Comparison of ENCODE assay signal across 8 mouse cellular contexts in genomic region chrX:37084927-37085660, GRCm38 (mm10). TPM values are rescaled to one million over a fixed set of nuclear protein-coding genes. Genes with fewer than 3 reads are reported as not detected.
DNase-seq lines count a peak whose midpoint lies in the region; ATAC-seq and TF ChIP-seq lines count a peak whose summit lies in the region.

Gene Rpl39 (minus strand): TSS chrX:37085402.

- peak within 1 kb of the TSS; percentile 73 for H3K4me3 ChIP-seq in G1E (ENCODE audit: low read depth, low read length)
- H3K4me3 ChIP-seq in forebrain, embryonic 16.5 days (replicated peaks; ENCODE audit: low read length) = peak within 1 kb of the TSS; percentile 58
- H3K4me3 ChIP-seq in lung, embryonic 15.5 days = peak within 1 kb of the TSS; percentile 58

- peak; percentile 60 for DNase-seq in G1E (ENCODE audit: low spot score)
- DNase-seq in cerebellum, adult 18-20 months = peak; percentile 84 to 90
- DNase-seq in heart, postnatal 36 days = peak; percentile 80 to 87
- DNase-seq in layer of hippocampus, adult 8-10 months (ENCODE audit: low spot score in 2 of 2) = peak; percentile 79 to 84
- DNase-seq in ovary, adult 18-20 months (ENCODE audit: low spot score) = peak; percentile 83
- peak; percentile 89 for DNase-seq in thymus, postnatal 0 days (ENCODE audit: low spot score)

- 20% methylated on average over 37 of the region's 38 CpGs for WGBS in forebrain, embryonic 16.5 days
- 15% methylated on average over 38 of the region's 38 CpGs for WGBS in lung, embryonic 15.5 days

- TF ChIP-seq CTCF in G1E (IDR thresholded peaks at IDR 0.05; ENCODE audit: low read depth, low read length) = no peak

- H3K9me3 ChIP-seq in G1E (replicated peaks) = no peaks in the 10 kb centered on the region
- H3K9me3 ChIP-seq in forebrain, embryonic 16.5 days (ENCODE audit: control insufficient read depth, low read length) = no peaks in the 10 kb centered on the region
- H3K9me3 ChIP-seq in lung, embryonic 15.5 days = no peaks in the 10 kb centered on the region

- H3K36me3 ChIP-seq in G1E (replicated peaks) = peaks cover 36% of the 10 kb centered on the region
- H3K36me3 ChIP-seq in forebrain, embryonic 16.5 days (ENCODE audit: control insufficient read depth, insufficient read depth) = no peaks in the 10 kb centered on the region; the same call in 1 of the 2 replicates
- H3K36me3 ChIP-seq in lung, embryonic 15.5 days = peaks cover 11% of the 10 kb centered on the region; the same call in 1 of the 2 replicates

- H3K27me3 ChIP-seq in G1E (ENCODE audit: insufficient read depth, low read length) = no peaks in the 10 kb centered on the region
- no peaks in the 10 kb centered on the region for H3K27me3 ChIP-seq in forebrain, embryonic 16.5 days (replicated peaks; ENCODE audit: control insufficient read depth, insufficient read depth, low read length)
- no peaks in the 10 kb centered on the region for H3K27me3 ChIP-seq in lung, embryonic 15.5 days

- peaks cover 8% of the 10 kb centered on the region; the same call in 1 of the 2 replicates for H3K4me1 ChIP-seq in G1E (ENCODE audit: insufficient read depth, low read depth, low read length)
- H3K4me1 ChIP-seq in forebrain, embryonic 16.5 days (replicated peaks; ENCODE audit: control insufficient read depth, insufficient read depth, low read length) = peaks cover 9% of the 10 kb centered on the region
- no peaks in the 10 kb centered on the region for H3K4me1 ChIP-seq in lung, embryonic 15.5 days

- peak within 1 kb of the TSS; percentile 81 for H3K27ac ChIP-seq in forebrain, embryonic 16.5 days (ENCODE audit: low read length)
- H3K27ac ChIP-seq in lung, embryonic 15.5 days = peak within 1 kb of the TSS; percentile 87

- peak within 1 kb of the TSS; percentile 47 for H3K9ac ChIP-seq in forebrain, embryonic 16.5 days (replicated peaks; ENCODE audit: low read depth, low read length)
- peak within 1 kb of the TSS; percentile 61 for H3K9ac ChIP-seq in lung, embryonic 15.5 days

- intact Hi-C loops in heart, postnatal 36 days (cut with DNase I) = loop anchor here (10.0 kb wide), 1 partner anchor 290 kb away; the partner anchor contains the start of gene Slc25a5

- peak; percentile 84 for ATAC-seq in G1E (ENCODE audit: extremely low read depth, insufficient number of reproducible peaks, low FRiP score, poor library complexity, severe bottlenecking)
- peak; percentile 95 for ATAC-seq in forebrain, embryonic 16.5 days
- peak; percentile 95 for ATAC-seq in lung, embryonic 15.5 days (ENCODE audit: borderline replicate concordance, extremely low read depth, low FRiP score, low TSS enrichment)

- H3K4me2 ChIP-seq in forebrain, embryonic 16.5 days (ENCODE audit: low read length) = peak within 1 kb of the TSS; percentile 69
- peak within 1 kb of the TSS; percentile 59 for H3K4me2 ChIP-seq in lung, embryonic 15.5 days

RNA-seq across cellular contexts. Expression of gene Rpl39, which starts in this region (rescaled TPM):
- total RNA-seq in G1E (2014; fragmentation: Nextera tagmentation) (335 and 381 TPM in 2 replicates), G1E (2017) (3,274 and 3,292 TPM in 2 replicates)
- polyA plus RNA-seq in G1E (2012) = 408 and 436 TPM in 2 replicates
- polyA plus RNA-seq in forebrain, embryonic 16.5 days (2015; fragmentation: Nextera tagmentation; extraction: Ambion mirVana) = 261 and 301 TPM in 2 replicates
- total RNA-seq in heart, postnatal 36 days (2021) = 100 to 1,000 TPM; 303 to 327 TPM
- total RNA-seq in layer of hippocampus, adult 8-10 months (2022) = 100 to 1,000 TPM; 184 to 339 (median 269) TPM
- 509 and 532 TPM in 2 replicates for polyA plus RNA-seq in lung, embryonic 15.5 days (2015; fragmentation: Nextera tagmentation; extraction: Ambion mirVana)
- polyA plus RNA-seq in thymus, postnatal 0 days (2015; fragmentation: Nextera tagmentation; extraction: Ambion mirVana) = 905 and 976 TPM in 2 replicates

Comparison
In these comparisons a context has a peak if more than half of its experiments do, and no peak if none do; other contexts are left out.
1. Peak in every context shown above with its lines: DNase-seq, ATAC-seq, H3K4me3 ChIP-seq and H3K27ac ChIP-seq.